Mouse (Mus musculus) liver, postnatal 0 days (tissue): ENCODE results near the gene Rmi2.

ENCODE experiments used
- CTCF ChIP-seq: sonication (generic); IDR thresholded peaks from 2 replicates; pipeline ENCODE4 v1.5.1; 2016; ENCODE audit warnings: antibody characterized with exemption, low read depth
- EP300 ChIP-seq: IDR thresholded peaks from 2 replicates; pipeline ENCODE4 v1.6.1; 2016; ENCODE audit warnings: antibody characterized with exemption, low read depth, mild to moderate bottlenecking

GRCm38 (mm10) chr16:10834542-10834910 is 333 bp upstream of the Rmi2 start:
- no peak for TF ChIP-seq CTCF
- no peak for TF ChIP-seq EP300
